Mouse (Mus musculus) spleen, adult 18-20 months (tissue): Measurements from ENCODE around the gene Itpripl2.
A peak's percentile ranks its signal among the peaks of the same experiment; 100 is the strongest.

Source experiments
- DNase-seq, 2 experiments: peaks; one replicate each; pipeline ENCODE4 v3.0.0; 2022; ENCODE audit warnings: mixed read lengths in 2 of 2

Itpripl2 gene

GRCm38 (mm10) chr7:118491431-118492147, at the start of gene Itpripl2:
Gene Itpripl2, minus strand, starts transcription at chr7:118491975.
- DNase-seq, result peak; percentile 29 to 60

DNA sequence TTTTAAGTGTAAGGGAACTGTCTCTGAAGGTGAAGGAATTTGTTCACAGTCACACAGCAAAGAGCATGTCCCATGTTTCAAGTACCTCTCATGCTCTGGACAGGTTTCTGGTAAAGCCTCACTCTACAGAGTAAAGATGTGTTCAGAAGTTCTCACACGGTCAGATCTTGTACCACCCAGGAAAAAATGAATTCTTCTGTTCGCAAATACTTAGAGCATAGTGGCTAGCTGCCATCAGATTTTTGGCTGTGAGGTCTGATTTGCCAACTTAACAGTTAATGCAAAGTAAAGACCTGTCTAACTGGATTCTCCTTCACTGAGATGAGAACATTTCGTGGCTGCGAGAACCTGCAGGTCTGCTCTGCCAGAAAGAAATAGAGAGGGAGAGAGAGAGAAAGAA, 43.3 kb upstream of the Itpripl2 start:
- no peak for DNase-seq

DNA sequence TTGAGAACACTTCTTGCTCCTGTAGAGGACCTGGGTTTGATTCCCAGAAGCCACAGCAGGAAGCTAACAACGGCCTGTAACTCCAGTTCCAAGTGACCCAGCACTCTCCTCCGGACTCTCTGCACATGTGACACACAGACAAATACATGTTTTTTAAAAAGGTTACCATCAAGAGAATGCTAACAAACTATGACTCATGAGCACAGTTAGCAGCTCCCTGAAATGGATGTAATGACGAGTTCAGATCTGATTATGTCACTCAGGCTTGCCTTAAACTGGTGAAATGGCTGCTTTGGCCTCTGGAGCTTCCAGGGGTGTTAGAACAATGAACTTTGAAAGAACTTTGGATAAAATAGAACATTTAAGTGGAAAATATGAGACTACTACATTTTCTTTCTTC, 42.6 kb upstream of the Itpripl2 start:
- DNase-seq, result no peak

- peak in 1 of 2 experiments; percentile 89 for DNase-seq
Measured at GRCm38 (mm10) chr7:118533178-118533578, 41.4 kb upstream of the Itpripl2 start, which contains the start of gene Coq7. Gene Coq7, minus strand, starts transcription at chr7:118533356.

DNA sequence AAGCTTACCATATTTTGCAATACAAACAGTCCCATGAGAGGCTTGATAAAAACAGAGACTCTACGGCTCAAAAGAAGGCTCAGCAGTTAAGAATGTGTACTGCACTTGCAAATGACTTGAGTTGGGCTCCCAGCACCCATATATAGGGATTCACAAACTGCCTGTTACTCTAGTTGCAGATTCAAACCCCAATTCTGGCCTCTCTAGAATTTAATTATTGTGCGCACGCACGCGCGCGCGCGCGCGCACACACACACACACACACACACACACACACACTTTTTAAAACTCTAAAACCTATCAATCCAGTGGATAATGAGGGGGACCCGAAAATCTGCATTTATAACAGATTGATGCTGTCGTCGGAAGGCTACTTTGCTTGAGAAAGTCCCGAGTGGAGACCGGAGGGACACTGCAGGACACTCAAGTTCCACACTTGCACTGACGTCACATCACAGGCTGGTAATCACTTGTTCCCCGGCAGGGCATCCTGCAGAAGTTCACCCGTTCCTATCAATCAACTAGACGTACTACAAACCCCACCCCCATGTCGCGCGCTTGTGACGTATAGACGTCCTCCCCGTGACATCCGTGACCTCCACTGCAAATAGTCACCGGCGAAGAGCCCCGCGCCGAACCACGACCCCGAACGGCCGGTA, 40.9 kb upstream of the Itpripl2 start:
- DNase-seq, result peak; percentile 95 to 98

DNA sequence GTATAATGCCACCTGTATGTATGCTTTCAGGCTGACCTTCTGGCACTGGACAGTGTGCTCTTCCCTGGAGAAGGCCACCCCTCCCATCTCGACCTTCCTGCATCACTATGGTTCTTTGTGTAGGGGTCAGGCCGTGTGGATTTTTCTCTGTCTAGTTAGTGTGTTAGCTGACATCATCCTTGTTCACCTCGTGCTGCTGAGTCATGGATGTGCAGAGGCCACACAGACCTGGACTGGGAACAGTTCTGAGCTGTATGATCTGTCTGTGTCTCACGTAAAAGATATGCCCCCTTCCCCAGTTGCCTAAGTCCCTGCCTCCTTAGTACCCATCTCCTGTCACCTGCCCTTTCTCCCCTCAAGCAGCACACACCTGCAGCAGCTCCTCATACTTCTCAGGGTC, 35.2 kb upstream of the Itpripl2 start:
- no peak for DNase-seq

DNA sequence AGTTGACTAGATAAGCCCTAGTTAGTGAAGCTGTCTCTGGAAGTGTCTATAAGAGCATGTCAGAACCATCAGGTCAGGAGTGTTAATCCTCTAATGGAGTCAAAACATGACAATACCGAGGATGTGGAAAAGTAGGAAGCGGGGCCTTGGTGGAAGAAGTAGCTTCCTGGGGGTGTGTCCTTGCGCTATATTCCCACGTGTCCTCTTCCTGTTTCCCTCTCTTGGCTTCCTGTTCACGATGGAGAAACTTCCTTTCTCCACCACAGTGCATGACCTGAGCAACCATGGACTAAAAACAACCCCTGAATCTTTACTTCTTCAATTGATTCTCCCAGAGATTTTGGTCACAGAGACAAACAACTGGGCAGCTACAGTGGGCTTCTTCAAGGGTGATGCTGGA, 30.3 kb upstream of the Itpripl2 start:
- DNase-seq, result no peak

GRCm38 (mm10) chr7:118519661-118520060, 27.9 kb upstream of the Itpripl2 start:
- no peak for DNase-seq

DNA sequence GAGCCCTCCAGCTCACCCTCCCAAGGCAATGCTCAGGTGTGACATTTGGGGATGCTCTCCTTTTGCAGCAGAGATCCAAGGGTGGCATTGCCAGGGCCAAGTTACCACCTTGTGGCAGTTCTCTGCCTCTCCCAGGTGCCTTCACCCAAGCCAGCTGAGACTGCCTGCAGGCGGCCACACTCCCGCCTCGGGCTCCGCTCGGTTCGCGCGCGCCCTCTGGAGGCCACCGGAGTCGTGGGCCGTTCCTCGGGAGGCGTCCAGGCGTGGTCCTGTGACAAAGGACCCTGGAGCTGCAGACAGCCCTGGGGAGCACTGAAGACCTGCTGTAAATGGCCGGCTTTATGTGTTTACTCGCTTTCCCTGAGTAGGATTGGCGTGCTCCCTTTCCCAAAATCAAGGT, 26.9 kb upstream of the Itpripl2 start:
- DNase-seq, result peak; percentile 37 to 78

DNA sequence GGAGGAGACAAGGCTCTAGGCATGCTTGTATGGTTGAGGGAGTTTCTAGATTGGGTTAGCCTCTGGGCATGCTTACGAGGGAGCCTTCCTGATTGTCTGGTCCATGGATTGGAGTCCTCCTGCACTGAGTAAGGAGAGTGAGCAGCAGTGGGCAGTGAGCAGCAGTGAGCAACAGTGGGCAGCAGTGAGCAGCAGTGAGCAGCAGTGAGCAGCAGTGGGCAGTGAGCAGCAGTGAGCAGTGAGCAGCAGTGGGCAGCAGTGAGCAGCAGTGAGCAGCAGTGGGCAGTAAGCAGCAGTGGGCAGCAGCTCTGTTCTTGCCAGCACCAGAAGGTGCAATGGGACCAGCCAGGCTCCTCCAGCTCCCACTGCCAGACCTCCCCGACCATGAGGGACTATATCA, 26.0 kb upstream of the Itpripl2 start:
- DNase-seq, result no peak

DNA sequence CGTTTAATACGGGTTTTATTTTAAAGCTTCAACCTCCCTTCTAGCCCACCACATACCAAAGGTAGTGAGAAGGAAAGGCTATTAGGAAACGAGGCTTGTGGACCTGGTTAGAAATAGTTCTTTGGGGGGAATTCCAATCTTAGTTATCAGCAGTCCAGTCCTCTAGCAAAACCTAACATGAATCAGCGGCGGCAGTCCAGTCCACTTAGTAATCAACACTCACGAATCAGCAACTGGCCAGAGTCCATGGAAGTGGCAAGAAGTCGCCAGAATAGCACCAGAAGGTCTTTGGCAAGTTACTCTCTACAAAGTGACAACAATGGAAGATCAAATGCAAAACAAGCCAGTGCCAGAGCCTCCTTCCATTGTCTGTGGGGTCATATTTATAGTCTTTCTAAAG, 16.8 kb upstream of the Itpripl2 start:
- no peak for DNase-seq

GRCm38 (mm10) chr7:118503844-118504243, 12.1 kb upstream of the Itpripl2 start:
- DNase-seq, result no peak

- no peak for DNase-seq
Measured at GRCm38 (mm10) chr7:118502333-118502732, 10.6 kb upstream of the Itpripl2 start.

- no peak for DNase-seq
Measured at GRCm38 (mm10) chr7:118499784-118500435, 8.1 kb upstream of the Itpripl2 start.

DNA sequence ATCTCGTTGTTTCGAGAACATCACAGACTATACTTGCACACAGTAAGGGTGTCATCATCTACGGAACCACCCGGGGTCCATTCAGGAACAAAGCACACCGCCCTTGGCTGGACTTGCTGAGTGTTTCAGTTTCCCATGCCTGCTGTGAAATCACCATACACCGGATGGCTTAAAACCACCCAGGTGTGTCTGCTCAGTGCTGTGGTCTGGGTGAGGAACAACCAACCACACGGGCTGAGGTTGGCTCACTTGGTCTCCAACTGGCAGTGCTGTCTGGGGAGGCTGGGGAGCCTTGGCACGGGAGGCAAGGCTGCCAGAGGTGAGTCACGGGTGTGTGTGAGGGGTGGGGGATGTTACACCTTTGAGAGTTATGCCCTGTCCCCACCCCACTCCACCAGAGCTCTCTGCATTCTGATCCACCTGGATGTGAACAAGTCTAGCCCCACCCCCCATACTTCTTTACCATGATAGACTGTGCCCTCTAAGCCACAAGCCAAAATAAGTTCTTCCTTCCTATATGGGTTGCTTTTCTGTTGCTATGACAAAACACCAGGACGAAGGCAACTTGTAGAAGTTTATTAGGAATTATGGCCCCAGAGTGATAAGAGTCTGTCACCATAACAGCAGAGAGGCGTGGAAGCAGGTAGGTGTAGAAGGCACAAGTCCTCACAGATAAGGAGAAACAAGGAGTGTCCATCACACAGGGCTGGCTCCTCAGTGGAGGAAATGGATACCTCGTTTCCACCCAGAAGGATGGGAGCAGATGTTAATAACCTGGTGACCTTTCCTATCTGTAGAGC, 7.4 kb upstream of the Itpripl2 start:
- no peak for DNase-seq

GRCm38 (mm10) chr7:118494892-118495579, 3.3 kb upstream of the Itpripl2 start:
- no peak for DNase-seq

DNA sequence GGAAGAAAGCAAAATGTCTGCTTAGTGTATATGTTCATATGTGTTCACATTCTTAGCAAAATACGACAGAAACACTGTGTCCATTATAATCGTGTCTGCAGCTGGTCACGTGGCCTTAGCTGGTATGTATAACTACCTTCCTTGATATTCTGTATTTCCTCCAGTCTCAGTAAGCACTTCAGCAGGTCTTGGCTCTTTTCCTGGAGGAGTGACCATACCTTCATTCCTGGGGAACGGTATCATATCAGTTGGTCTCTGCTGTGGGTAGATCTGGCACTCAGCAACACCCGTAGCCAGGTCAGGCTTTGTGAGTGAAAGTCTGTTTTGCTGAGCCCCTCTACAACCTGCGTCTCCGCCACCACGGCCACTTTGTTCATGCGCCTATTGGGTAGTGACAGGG, 2.1 kb upstream of the Itpripl2 start:
- DNase-seq, result no peak

- DNase-seq, result no peak
Measured at GRCm38 (mm10) chr7:118490666-118491430, 927 bp downstream of the Itpripl2 start.

DNA sequence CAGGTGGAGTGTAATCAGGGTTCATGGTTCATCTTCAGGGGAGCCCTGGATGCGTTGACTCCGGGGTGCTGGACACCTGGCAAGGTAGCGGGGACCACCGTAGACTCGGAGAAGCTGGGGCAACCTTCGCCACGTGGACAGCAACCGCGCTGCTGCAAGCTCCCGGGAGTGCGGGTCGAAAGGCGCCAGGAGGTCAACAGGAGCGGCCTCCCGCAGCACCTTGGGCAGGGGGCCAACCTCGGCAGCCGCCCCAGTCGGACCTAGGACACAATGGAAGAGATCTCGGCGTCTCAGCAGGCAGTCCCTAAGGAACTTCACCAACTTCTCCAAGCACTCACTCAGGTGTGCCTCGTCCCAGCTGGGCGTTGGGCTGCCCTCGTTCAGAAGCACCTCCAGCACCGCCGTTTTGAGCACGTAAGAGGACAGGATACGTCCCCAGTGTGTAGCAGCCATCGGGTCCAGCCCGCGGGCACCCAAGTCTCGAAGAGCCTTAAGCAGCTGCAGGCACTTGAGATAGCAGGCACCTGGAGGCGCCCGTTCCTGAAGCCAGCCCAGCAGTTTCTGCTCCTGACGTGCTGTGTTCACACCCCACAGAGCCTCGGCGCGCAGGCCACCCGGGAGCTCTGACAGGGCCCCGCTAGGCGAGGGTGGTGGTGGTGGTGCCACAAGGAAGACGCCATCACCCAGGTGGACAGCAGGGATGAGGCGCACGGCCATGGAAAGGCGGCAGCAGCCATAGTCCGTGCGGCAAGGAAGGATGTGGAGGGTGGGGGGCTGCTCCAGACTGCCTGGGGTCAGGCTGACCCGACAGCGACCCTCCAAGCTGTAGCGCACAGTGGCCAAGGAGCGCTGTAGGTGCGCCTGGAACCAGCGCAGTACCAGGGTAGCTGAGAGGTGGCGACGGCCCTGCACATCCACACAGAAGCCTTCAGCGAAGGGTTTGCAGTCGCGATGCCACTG, 1.8 kb downstream of the Itpripl2 start:
- no peak for DNase-seq

- no peak for DNase-seq
Measured at GRCm38 (mm10) chr7:118488060-118488664, 3.6 kb downstream of the Itpripl2 start.
